In the genomic region with DNA sequence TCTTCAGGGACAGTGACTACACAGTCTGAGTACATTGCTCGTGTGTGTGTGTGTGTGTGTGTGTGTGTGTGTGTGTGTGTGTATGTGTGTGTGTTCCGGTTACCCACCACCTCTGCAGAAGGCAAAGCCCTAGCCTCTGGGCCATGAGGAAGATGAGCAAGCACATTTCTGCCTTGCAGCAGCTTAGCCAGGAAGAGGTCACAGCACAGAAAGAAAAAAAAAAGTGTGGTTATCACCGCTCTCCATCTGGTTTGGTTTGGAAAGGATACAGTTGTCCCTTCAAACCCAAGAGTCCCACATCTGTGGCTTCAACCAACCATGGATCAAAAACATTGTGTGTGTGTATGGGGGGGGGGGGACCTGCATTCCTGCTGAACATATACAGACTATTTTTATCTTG, we compare ENCODE assay signal across 14 mouse cellular contexts.
"Had no signal": no experiment of that assay in that cellular context is flagged by ENCODE, and none has a peak within 500 bp of the region (broad histone marks: within the 10 kb centered on the region; RNA-seq: fewer than 3 reads in every experiment).

No protein-coding gene starts in this region.

- H3K27me3 ChIP-seq: limb, embryonic 15.5 days; liver, embryonic 15.5 days; neural tube, embryonic 15.5 days had no signal

- H3K36me3 ChIP-seq: limb, embryonic 15.5 days; liver, embryonic 15.5 days; neural tube, embryonic 15.5 days had no signal

- ATAC-seq: intestine, embryonic 16.5 days had no signal

- DNase-seq: kidney, adult 8-10 months; kidney, postnatal 25 days; layer of hippocampus, adult 9-11 months; layer of hippocampus, postnatal 36 days; lung, embryonic 14.5 days; lung, postnatal 10 days; lung, postnatal 4 days; midbrain, embryonic 14.5 days; right cerebral cortex, postnatal 4 days had no signal

- H3K4me3 ChIP-seq: limb, embryonic 15.5 days; liver, embryonic 15.5 days; myocyte; neural tube, embryonic 15.5 days had no signal

- H3K27ac ChIP-seq: limb, embryonic 15.5 days; liver, embryonic 15.5 days; neural tube, embryonic 15.5 days had no signal

- H3K4me1 ChIP-seq: limb, embryonic 15.5 days; neural tube, embryonic 15.5 days had no signal

- H3K4me2 ChIP-seq: limb, embryonic 15.5 days; liver, embryonic 15.5 days; lung, embryonic 14.5 days; neural tube, embryonic 15.5 days had no signal

- H3K9me3 ChIP-seq: limb, embryonic 15.5 days; liver, embryonic 15.5 days; neural tube, embryonic 15.5 days had no signal

- H3K9ac ChIP-seq: limb, embryonic 15.5 days; liver, embryonic 15.5 days; lung, embryonic 14.5 days; neural tube, embryonic 15.5 days had no signal
